Mouse (Mus musculus): ENCODE data around the gene S100a10.
"Not testable (repeated sequence)": the region's sequence is repeated elsewhere in the genome, so short reads cannot be mapped to it uniquely, and the experiment has no call there.

The S100a10 gene

DNA sequence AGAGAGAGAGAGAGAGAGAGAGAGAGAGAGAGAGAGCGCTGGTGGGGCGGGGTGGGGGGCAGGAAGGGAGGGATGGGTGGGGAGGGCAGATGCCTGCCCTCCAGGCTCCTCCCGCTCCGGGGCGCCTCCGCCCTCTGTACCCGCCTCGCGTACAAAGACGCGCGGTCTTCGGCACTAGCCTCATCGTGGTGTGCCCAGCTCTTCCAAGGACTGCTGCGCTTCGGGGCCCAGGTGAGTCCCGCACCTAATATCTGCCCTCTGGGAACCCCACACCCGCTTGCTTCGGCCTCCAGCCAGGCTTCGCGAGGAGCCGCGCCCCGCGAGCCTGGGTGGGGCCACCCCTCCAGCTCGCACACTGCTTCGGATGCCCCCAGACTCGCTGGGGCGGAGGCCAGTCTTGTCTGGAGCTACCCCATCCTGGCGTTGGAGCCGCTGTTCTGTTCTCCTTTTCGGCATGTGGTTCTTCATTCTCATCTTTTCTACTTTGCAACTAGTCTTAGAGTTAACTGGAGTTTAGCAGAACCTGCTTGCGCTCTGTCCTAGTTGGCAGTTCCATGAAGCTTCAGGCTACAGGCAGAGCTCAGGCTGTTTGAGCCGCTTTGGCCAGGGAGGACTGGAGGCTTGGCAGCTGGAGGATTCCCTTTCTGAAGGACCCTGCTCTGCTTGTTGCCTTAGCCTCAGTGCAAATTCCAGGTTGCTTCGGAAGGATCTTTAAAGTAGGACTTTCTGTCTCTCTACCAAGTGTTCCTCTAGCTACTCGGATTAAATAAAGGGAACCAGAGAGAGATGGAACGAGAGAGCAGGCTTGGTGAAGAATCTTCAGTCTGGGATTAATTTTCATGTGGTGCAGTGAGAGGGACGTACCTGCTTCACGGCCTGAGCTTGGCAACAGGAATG, at the start of gene S100a10:
Gene S100a10, plus strand, starts transcription at position 100 of the 897 bp plus-strand sequence.
- DNase-seq: no peak

GRCm38 (mm10) chr3:93505960-93506863, 48.7 kb upstream of the S100a10 start:
- DNase-seq: no peak

DNA sequence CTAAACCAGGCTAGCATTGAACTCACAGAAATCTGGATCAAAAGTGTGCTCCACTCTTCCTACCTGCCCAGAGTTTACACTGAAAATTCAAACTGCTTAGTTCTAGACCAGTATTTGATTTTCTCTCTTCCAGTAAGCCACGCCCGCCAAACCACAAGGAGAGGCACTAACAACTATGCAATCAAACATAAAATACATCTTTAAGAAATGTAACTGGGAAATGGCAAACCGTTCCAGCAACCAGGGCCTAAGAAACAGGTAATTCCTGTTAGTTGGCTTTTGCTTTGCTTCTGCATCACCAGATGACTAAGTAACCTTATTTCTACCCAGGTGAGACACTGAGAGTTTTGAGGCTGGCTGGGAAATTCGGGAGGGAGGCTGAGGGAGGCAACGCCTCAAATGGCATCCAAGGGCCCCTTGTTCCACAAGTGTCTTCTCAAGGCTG, 48.0 kb upstream of the S100a10 start:
- no peak for DNase-seq

- no peak for DNase-seq
Observed at GRCm38 (mm10) chr3:93509301-93509700, 45.6 kb upstream of the S100a10 start.

- DNase-seq: no peak
Observed at GRCm38 (mm10) chr3:93511036-93511435, 43.8 kb upstream of the S100a10 start.

GRCm38 (mm10) chr3:93511801-93512200, 43.1 kb upstream of the S100a10 start:
- DNase-seq: no peak

GRCm38 (mm10) chr3:93512386-93513101, 42.3 kb upstream of the S100a10 start:
- no peak for DNase-seq

DNA sequence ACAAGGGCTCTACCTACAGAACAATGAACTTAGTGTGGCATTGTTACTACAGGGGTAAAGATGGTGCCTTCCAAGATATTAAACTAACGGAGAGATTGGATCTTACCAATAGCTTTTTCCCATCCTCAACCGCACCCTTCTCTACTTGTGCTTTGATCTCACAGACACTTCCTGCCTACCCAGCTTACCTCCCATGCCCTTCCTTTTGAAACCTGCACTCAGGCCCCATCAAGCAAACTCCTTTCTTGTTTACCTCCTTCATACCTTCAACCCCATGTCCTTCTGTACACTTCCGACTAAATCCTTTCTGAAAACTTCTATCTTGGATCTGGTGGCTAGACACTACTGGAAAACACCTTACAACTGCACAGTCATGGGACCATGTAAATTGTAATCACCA, 40.3 kb upstream of the S100a10 start:
- no peak for DNase-seq

DNA sequence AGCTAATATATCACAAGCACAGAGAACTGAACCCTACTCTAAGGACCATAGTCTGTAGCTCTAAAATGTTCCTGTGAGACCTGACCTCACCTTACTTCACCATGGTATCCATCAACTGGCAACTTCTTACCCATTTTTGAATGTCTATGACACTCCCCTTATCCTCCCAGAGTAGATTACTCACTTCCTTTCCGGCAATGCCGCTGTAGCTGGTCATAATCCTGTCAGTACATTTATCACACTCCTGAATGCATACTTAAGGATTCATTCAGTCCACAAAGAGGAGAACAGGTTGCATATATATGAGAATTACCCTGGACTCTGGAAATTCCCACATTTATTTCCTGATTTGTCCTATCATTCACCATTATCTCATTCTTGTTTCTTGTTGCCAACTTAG, 37.5 kb upstream of the S100a10 start:
- DNase-seq: no peak

- no peak for DNase-seq
Observed at GRCm38 (mm10) chr3:93519856-93520329, 35.0 kb upstream of the S100a10 start.

- DNase-seq: no peak
Observed at GRCm38 (mm10) chr3:93520330-93521193, 34.3 kb upstream of the S100a10 start, which contains the start of gene S100a11. Gene S100a11, plus strand, starts transcription at chr3:93520488.

GRCm38 (mm10) chr3:93521462-93522057, 33.3 kb upstream of the S100a10 start:
- DNase-seq: no peak

GRCm38 (mm10) chr3:93522611-93523010, 32.3 kb upstream of the S100a10 start:
- no peak for DNase-seq

DNA sequence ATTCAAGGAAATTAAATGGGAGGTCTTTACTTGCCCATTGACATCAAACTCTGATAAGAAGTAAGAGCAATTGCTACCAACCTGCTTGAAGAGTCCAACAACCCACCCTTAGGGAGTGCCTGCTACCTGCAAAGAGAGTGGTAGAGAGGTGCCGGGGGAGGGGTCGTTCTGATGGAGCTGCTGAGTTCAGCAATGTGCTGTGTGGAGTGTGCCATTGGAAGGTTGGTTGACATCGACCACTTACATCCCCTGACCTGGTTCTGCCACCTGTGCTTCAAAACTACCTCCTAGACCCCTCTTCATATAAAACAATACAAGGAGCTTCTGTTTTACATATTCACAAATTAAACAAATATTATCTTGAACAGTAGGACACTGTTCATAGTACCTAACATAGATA, 27.6 kb upstream of the S100a10 start:
- DNase-seq: no peak

- DNase-seq: no peak
Observed at GRCm38 (mm10) chr3:93528807-93529206, 26.1 kb upstream of the S100a10 start.

GRCm38 (mm10) chr3:93537068-93537576, 17.8 kb upstream of the S100a10 start:
- DNase-seq: no peak

DNA sequence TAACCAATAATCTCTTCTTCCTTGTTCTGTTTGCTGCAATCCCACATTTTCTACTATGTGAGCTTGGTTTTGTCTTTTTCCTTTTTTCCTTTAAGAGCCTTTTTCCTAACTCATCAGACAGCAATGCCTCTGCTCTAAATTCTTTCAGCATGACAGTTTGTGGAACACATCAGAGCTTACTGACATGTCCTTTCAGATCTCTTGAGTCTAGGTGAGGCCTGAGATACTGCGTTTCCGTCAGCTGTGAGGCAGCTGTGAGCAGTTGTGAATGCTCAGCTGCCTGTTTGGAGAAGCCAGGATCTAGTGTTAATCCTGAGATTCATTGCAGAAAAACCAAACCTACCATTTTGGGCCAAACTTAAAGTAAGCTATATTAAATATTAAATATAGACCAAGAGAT, 16.4 kb upstream of the S100a10 start:
- DNase-seq: no peak

DNA sequence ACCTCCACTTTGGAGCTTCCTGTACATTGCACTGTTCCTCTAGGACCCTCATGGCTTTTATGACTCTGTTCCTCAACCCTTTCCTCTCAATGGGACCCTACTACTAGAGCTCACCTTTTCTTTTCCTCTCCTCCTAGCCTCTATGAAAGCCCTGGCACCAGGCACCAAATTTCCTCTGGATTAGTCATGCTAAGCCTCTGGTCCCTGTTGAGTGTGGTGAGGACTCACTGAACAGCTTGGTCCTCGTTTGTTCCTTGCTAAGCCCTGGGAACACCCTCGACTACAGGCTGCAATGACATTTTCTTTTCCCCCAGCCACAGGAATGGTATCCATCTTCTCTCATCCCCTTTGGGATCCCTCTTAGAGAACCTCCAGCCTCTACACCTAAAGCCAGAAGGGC, 13.4 kb upstream of the S100a10 start:
- DNase-seq: no peak

DNA sequence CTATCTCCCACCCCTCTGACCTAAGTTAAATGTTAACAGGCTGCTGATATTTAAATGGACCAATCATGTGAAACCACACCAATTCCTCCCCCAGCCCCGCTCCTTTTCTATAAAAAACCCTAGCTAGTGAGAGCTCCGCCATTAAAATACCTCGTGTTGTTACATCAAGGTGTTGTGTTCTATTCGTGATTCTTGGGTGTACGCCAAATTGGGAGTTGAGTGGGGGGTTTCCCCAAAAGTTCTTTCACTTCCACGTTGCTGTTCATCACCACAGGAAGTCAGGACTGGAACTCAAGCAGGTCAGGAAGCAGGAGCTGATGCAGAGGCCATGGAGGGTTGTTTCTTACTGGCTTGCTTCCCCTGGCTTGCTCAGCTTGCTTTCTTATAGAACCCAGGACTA, 10.7 kb upstream of the S100a10 start:
- DNase-seq: not testable (repeated sequence)

DNA sequence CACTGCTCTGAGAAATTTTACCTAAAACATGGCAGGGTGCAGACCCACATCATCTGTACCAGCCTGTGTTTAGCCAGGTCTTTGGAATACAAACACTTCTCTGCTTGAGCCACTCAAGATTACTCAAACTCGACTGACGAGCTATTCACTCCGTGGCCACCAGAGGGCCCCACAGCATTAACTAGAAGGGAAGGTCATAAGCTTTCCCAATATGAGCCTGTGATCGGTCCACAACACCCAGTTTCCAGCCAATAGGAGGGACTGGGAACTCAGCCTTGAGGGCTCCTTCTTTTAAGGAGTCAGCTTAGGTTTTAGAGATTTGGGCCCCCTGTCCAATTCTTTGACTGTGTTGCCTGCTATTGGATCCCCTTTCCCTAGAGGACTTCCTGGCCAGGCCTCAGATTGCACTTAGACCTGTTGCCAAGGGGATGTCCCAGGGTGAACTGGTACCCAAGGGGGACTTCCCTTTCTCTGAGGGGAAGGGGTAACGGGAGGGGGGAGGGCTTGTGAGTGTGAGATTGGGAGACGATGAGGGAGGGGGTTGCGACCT, 7.7 kb upstream of the S100a10 start:
- DNase-seq: peak; percentile 13

Measured in cerebellum, adult 11 months (tissue).